Mouse (Mus musculus) urinary bladder, postnatal 10 days (tissue): ENCODE measurements around the gene Pld4.
"Not testable (repeated sequence)": the region's sequence is repeated elsewhere in the genome, so short reads cannot be mapped to it uniquely, and the experiment has no call there.

ENCODE experiments used
- DNase-seq: peaks from one replicate; pipeline ENCODE4 v3.0.0; 2022; ENCODE audit warnings: low spot score

Gene Pld4

DNA sequence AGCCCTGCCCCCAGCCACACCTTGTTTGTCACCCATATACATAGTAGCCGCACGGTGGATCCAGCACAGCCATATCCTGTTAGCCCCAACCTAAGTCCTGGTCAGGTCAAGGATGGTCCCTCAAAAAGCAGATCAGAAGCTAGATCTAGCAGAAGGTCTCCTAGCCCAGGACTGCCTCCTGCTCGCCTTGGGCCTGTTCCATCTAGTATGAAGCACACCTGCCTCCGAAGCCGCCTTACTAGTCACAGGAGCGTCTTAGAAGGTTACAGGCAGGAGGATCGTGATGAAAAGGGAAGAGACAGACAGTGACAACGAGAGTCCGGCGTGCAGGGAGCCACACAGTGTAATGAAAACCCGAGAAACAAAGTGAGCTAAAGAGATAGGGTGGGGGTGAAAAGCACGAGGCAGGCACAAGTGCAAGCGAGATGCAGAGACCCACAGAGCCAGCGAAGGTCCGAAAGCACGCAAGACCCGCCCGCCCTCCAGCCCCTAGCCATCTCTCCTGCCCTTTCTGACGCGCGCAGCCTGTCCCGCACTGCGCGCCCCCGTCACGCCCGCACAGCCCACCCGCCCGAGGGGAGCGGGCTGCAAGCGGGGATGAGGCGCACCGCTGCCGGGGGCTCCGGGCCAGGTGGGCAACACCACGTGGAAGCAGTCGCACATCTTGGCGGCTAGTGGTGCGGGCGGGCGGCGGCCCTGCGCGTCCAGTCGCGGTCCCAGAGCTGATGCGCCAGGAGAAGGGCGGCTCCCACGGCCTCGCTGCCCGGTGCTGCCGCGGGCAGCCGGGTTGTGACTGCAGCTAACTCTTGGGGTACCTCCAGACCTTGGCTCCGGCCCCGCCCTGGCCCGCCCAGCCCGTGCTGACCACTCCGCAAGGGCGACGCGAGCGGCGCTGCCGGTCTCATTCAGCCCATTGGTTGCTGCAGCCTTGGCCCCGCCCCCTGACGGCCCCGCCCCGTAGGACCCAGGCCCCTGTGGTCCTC, 41.7 kb downstream of the Pld4 start, which contains the start of gene Ahnak2:
Gene Ahnak2 (minus strand): TSS at position 794 of the 983 bp plus-strand sequence.
- no peak for DNase-seq

DNA sequence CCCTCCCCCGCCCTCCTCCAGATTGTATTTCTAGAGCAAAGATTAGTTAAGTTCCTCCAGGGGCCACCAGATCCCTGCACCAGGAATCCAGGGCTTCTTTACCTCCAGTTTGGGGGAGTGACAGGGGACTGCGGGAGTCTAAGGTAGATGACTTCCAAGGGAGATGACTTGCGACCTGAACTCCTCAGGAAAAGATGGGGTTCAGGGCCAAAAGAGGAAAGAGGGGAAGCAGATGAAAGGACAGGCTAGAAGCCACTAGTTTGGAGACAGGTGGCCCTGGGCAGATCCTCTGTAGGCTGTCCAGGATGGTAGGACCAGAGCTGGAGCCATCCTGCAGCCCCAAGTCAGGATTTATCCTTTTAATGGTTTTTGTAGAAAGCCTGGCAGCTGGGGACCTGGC, 42.5 kb downstream of the Pld4 start:
- DNase-seq: no peak

DNA sequence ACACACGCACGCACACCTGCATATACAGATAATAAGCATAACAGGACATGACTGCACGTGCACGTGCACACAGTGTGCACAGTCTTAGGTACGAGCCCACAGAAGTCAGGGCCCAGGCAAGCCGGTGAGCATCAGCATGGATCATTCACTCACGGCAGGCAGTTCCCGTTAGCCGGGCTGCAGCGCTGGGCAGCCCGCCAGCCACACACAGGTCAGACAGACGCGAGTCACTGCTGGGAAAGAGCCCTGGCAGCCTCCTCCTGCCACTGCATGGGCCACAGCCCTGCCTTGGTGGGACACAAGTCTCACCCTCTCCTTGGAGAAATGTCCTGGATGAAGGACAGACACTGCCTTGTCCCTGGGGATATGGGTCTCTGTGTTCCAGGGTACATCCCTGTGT, 43.6 kb downstream of the Pld4 start:
- no peak for DNase-seq

DNA sequence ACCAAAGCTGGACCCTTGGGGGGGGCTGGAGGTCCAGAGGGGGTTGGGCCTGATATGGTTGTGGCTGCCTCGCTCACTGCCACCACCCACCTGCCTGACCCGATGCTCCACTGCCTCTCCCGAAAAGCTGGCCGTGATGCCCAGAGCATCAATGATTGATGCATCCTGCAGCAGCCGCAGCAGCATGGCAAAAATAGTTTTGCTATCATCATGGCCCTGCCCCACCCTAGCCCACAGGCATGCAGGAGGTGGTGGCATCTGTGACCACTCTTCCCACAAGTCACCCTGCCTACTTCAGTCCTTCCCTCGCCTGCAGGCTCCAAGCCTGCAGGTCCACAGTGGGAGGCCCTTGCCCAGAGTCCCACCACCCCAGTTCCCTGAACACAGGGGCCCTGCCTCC, 45.6 kb downstream of the Pld4 start:
- no peak for DNase-seq

DNA sequence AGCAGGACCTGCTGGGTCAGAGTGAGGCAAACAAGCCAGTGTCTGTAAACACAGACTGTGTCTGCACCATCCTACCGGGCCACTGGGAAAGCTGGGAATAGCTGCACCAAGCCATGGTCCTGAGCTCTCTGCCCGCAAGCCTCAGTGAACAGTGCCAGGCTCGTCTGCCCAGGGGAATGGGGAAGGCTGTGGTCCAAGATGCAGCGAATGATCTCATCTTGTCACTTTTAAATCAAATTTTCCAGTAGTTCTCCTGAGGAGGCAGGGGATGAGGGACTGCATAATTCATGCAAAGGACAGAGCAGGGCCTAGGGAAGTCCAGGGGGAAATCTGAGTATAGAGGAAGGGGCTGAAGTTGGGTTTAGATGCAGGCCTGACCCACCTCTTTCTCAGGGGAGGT, 47.3 kb downstream of the Pld4 start:
- DNase-seq: no peak

DNA sequence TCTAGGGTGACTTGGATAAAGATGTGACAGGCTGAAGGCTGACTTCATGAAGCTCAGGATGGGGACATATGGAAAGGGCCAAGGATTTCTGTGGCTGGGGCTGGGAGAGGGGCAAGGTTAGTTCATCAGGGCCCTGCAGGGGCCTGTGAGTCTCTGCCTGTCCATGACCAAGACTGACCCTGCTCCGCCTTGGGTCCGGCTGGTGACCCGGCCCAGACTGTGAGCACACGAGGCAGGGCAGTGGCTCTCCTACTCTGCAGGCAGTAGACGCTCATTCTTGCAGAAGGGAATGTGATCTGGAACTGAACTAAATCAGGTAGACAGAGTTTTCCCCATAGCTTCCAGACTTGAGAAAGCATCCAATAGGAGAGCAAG, 47.7 kb downstream of the Pld4 start:
- DNase-seq: no peak

DNA sequence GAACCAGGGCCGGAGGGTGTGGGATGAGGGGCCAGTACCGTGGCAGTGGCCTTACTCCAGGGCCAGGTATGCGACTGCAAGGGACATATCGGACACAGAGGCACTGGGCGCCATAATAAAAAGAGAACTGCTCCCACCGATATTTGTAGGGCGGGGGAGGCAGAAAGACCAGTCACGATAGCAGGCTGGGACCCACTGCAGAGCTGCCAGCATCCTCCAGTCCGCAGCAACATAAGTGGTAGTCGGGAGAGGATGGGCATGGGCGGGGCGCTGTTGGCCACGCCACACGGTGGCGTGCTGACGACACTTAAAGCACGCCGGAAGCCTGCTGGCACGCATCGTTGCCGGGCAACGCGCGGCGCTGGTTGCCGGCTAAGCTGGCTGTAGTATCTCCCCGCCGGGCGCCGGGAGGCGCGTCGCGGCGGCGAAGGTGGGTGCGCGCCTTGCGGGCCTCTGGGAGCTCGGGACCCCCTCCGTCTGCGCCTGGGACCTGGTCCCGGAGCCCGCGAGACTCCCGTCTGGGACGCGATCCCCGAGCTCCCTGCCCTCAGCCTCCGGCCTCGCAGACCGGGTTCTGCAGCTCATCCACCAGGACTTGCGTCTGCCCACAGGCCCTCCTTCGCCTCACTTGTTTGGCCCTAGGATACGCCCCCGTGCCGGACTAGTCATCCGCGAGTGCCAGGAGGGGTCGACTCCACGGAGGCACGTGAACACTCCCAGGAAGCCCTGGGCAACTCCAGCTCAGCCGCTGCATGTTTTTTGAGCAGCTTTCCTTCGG, 48.3 kb downstream of the Pld4 start, which contains the start of gene Clba1:
Gene Clba1 (plus strand): TSS at position 351 of the 778 bp plus-strand sequence.
- DNase-seq: peak; percentile 66

DNA sequence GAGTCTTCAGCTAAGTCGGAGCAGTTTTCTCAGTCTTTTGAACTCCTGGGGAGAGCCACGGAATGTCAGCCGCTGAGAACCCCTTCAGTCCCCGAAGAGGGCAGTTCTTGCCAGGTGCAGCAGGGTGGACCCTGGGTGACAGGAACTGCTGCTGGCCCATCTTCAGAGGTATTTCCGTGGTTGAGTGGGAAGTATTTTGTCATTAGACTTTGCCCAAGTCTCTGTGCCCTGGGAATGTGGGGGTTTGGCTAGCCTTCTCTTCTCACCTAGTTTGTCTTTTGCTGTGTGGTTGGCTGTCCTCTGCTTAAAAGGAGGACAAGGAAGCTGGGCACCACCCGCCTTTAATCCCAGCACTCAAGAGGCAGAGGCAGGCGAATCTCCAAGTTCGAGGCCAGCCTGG, 49.2 kb downstream of the Pld4 start:
- DNase-seq: no peak

DNA sequence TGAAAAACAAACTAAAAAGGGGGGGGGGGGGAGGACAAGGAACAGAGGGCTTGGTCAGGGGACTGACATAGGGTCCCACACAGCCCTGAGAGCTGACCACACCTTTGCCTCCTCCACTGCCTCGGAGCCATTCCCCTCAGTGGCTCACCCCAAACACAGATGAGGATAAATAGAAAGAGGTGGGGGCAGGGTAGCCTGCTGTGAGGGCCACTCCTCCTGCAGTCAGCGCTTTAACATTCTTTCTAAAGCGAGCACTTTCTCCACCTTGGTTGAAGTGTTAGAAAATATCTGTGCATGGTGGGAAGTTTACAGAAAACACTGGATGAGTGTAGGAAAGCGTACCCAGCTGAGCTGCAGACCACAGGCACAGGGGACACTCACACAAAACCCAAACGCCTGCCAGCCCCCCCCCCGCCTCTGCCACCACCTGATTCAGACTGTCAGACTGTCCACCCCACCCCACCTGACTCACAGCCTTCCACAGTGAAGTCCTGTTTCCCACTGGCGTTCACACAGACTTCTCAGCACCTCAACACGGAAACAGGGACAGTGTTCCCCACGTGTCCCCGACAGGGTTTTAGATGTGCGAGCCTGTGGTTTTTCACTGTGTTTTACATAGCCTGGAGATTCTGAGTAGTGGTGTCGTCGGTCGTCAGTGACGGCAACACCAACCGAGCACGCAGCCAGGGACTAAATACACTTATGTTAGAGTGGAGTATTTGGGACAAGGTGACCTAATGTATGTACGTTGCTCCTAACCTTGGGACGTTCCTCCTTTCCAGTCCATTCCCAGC, 49.8 kb downstream of the Pld4 start:
- no peak for DNase-seq

DNA sequence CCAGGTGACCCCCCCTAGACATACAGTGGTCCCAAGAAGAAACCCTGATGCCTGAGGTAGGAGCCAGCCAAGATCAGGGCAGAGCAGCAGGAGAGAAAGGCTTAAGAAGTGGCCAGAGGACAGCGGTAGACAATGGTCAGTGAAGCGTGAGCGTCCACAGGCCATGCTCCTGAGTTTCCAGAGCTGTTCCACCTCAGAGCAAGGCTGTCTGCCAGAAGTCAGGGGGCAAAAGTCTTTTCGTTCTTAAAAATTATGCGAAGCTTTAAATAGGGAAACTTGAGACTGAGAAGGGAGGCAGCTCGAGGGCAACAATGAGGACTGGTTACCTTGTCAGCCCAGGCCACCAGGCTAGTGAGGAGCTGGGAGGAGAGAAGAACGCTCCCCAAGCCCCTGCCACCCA, 52.9 kb downstream of the Pld4 start:
- no peak for DNase-seq

DNA sequence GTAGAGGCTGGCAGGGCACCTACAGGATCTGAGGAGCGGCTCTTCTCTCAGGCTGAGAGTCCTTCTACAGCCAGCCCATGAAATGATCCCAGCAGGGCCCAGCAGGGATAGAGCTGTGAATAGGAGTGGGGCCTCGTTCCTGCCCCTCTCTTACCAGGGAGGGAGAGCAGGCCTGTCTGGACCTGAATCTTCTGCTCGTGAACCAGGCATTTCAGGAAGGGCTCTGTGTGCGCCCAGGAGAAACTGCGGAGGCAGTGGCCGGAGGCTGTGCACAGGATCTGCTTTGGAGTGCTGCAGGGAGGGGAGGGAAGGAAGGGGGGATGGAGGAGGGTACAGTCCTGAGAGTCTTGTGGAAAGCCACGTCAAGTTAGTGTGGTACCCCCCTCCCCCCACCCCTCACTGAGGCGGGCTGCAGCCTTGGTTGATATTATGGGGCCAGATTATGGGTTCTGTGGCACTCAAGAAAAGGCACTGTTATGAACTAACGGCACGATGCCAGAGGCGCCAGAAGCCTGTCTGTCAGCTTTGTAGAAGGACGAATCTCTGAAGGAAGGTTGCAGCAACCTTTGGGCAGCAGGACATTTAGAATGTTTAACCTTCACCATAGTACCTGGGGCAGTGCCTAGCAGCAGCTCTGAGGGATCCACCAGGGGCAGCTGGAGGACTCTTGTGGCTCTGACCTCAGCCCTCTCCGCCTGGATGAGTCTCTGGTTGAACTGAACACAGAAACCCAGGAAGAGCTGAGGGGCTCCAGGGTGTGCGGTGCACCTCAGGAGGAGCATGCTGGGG, 54.4 kb downstream of the Pld4 start:
- no peak for DNase-seq

DNA sequence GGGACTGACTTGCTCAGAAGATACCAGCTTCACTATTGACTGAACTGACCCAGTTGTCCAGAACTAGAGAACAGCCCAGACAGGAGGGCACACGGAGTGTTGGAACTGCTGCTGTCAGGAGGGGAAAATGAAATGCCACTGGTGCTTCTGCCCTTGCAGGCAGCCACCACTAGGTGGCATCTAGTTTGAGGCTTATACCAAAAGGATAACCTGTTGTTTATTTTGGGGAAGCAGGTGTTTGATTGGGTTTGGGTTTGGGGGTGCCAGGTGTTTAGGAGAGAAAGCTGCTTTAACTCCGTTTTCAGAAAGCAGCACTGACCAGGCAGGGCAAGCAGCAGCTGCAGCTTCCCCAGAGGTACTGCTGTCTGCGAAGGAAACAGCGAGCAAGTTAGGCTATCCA, 55.8 kb downstream of the Pld4 start:
- no peak for DNase-seq

DNA sequence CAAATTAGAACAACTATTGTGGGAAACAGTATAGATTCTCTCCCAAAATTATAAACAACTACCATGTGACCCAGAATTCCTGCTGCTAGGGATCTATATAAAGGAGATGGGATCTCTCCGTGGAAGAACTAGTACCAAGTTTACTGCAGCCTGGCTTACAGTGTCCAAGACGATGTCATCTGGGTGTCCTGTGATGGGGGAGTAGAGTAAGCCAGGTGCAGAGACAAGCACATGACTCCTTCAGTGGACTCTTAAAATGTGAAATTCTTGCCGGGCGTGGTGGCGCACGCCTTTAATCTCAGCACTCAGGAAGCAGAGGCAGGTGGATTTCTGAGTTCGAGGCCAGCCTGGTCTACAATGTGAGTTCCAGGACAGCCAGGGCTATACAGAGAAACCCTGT, 56.4 kb downstream of the Pld4 start:
- not testable (repeated sequence) for DNase-seq
